Mouse (Mus musculus) neural tube, embryonic 14.5 days (tissue): Measurements from ENCODE around the gene Ptcd3. TPM values are rescaled to one million over a fixed set of nuclear protein-coding genes. Genes with fewer than 3 reads are reported as not detected.
A peak's percentile ranks its signal among the peaks of the same experiment; 100 is the strongest.

Experiments used
- ATAC-seq: fragments of 200-750 bp; cut with Nextera tagmentation; 2 replicates; pipeline ENCODE4 v1.8.0; 2017; ENCODE audit warnings: low read depth, mild to moderate bottlenecking, moderate TSS enrichment, moderate library complexity
- H3K27ac ChIP-seq: fragments of 300-500 bp; sonication (generic); 2 replicates; pipeline ENCODE4 v1.5.1; 2014; ENCODE audit warnings: low read depth, mild to moderate bottlenecking, control low read depth, low read length, moderate library complexity, mixed read lengths
- H3K27me3 ChIP-seq: fragments of 300-500 bp; sonication (generic); 2 replicates; pipeline ENCODE4 v1.6.1; 2014; ENCODE audit warnings: low read length; ENCODE audit not compliant: control insufficient read depth, insufficient read depth
- H3K36me3 ChIP-seq: fragments of 300-500 bp; sonication (generic); 2 replicates; pipeline ENCODE4 v1.6.1; 2014; ENCODE audit warnings: low read length, mixed read lengths; ENCODE audit not compliant: control insufficient read depth, insufficient read depth
- H3K4me1 ChIP-seq: fragments of 300-500 bp; sonication (generic); 2 replicates; pipeline ENCODE4 v1.6.1; 2014; ENCODE audit warnings: low read length; ENCODE audit not compliant: control insufficient read depth, insufficient read depth
- H3K4me2 ChIP-seq: fragments of 300-500 bp; sonication (generic); 2 replicates; pipeline ENCODE4 v1.6.1; 2014; ENCODE audit warnings: mild to moderate bottlenecking, low read depth, low read length, control low read depth
- H3K4me3 ChIP-seq: fragments of 300-500 bp; sonication (generic); 2 replicates; pipeline ENCODE4 v1.5.1; 2014; ENCODE audit warnings: low read depth, low read length, control low read depth, mixed read lengths
- H3K9ac ChIP-seq: fragments of 300-500 bp; sonication (generic); replicated peaks from 2 replicates; pipeline ENCODE4 v1.6.1; 2014; ENCODE audit warnings: low read depth, mild to moderate bottlenecking, control low read depth, low read length, mixed read lengths
- H3K9me3 ChIP-seq: fragments of 300-500 bp; sonication (generic); 2 replicates; pipeline ENCODE4 v1.6.1; 2016; ENCODE audit warnings: low read length; ENCODE audit not compliant: control insufficient read depth
- WGBS: fragments of 180-500 bp; shearing (Covaris S2); extraction: QIAGEN DNeasy Blood & Tissue Kit; methylation state at CpG from one replicate; pipeline ENCODE4 v1.1.7; 2014; 5-methylcytosine and 5-hydroxymethylcytosine counted together
- polyA plus RNA-seq: library from polyadenylated mRNA; unstranded; fragments of >200 nt; fragmentation: Nextera tagmentation; extraction: Ambion mirVana; gene quantifications from 2 replicates; pipeline ENCODE4 v1.2.1, GENCODE M21; 2014

The Ptcd3 gene
- polyA plus RNA-seq, 1 experiment from 2014 or later: 98.9 TPM

GRCm38 (mm10) chr6:71836811-71837210, 71.7 kb downstream of the Ptcd3 start:
- Histone ChIP-seq H3K4me1 (peaks cover 3% of the 10 kb centered on the region; the same call in 1 of the 2 replicates), H3K4me2 (no peak overlapping the region), H3K9ac (no peak overlapping the region), H3K4me3 (no peak overlapping the region), H3K9me3 (no peaks in the 10 kb centered on the region), H3K36me3 (no peaks in the 10 kb centered on the region), H3K27ac (no peak overlapping the region), H3K27me3 (no peaks in the 10 kb centered on the region)
- WGBS: 81% methylated on average over 2 of the region's 2 CpGs
- no peak for ATAC-seq

GRCm38 (mm10) chr6:71831581-71831960, 77.0 kb downstream of the Ptcd3 start:
- Histone ChIP-seq H3K4me1 (peaks cover 3% of the 10 kb centered on the region; the same call in 1 of the 2 replicates), H3K9me3 (no peaks in the 10 kb centered on the region), H3K36me3 (no peaks in the 10 kb centered on the region), H3K27ac (peak overlapping the region; percentile 91), H3K9ac (peak overlapping the region; percentile 80), H3K4me3 (peak overlapping the region; percentile 99), H3K4me2 (peak overlapping the region; percentile 65), H3K27me3 (no peaks in the 10 kb centered on the region)
- WGBS: 0% methylated on average over 21 of the region's 21 CpGs
- ATAC-seq: peak; percentile 99

- no peaks in the 10 kb centered on the region for H3K27me3 ChIP-seq
- H3K4me1 ChIP-seq: peaks cover 3% of the 10 kb centered on the region; the same call in 1 of the 2 replicates
- WGBS: under 1% methylated on average over 64 of the region's 64 CpGs
- peak within 1 kb of the TSS; percentile 99 for H3K4me3 ChIP-seq
- H3K9ac ChIP-seq: peak within 1 kb of the TSS; percentile 80
- ATAC-seq: peak; percentile 99
- peak within 1 kb of the TSS; percentile 65 for H3K4me2 ChIP-seq
- H3K36me3 ChIP-seq: no peaks in the 10 kb centered on the region
- no peaks in the 10 kb centered on the region for H3K9me3 ChIP-seq
- H3K27ac ChIP-seq: peak within 1 kb of the TSS; percentile 91
Measured at GRCm38 (mm10) chr6:71830690-71831580, 77.6 kb downstream of the Ptcd3 start, which contains the start of gene Immt. Gene Immt, plus strand, starts transcription at chr6:71831331.

Other genes with a start within 250 kb of the Ptcd3 start
- 332 and 358 TPM in 2 replicates for gene Reep1, start 201.2 kb downstream of the Ptcd3 start, polyA plus RNA-seq
- 46.2 and 48.5 TPM in 2 replicates for gene Mrpl35, start 81.8 kb downstream of the Ptcd3 start, polyA plus RNA-seq
- 175 and 179 TPM in 2 replicates for gene Immt, start 77.4 kb downstream of the Ptcd3 start, polyA plus RNA-seq
- gene Polr1a, start 303 bp upstream of the Ptcd3 start, polyA plus RNA-seq: 16.3 and 19.7 TPM in 2 replicates
- gene St3gal5, start 188.8 kb upstream of the Ptcd3 start, polyA plus RNA-seq: 77.9 and 78.5 TPM in 2 replicates